Mouse (Mus musculus) CH12.LX (cell line): Measurements from ENCODE around the gene Hist1h2ab. TPM values are rescaled to one million over a fixed set of nuclear protein-coding genes. Genes with fewer than 3 reads are reported as not detected.

Experiments used
- DNase-seq: peaks from one replicate; pipeline ENCODE4 v3.0.0-alpha.2; 2013; ENCODE audit errors: extremely low read depth
- H3K27ac ChIP-seq: 2 replicates; pipeline ENCODE4 v1.5.1; 2012; ENCODE audit warnings: low read depth, mild to moderate bottlenecking, control low read depth, moderate library complexity; ENCODE audit not compliant: insufficient read depth
- H3K27me3 ChIP-seq: replicated peaks from 2 replicates; pipeline ENCODE3; 2012; ENCODE audit warnings: inconsistent platforms
- H3K36me3 ChIP-seq, 2 experiments: replicated peaks in 1 of 2; 2 replicates each; pipeline versions ENCODE3 to v1.6.1; 2012; ENCODE audit warnings: inconsistent platforms in 1 of 2, low read length in 1 of 2, mild to moderate bottlenecking in 1 of 2, mixed read lengths in 1 of 2, moderate library complexity in 1 of 2; ENCODE audit not compliant: control insufficient read depth in 1 of 2, insufficient read depth in 1 of 2
- H3K4me1 ChIP-seq, 2 experiments: 2 replicates each; pipeline ENCODE4 v1.6.1; 2012; ENCODE audit warnings: inconsistent platforms in 1 of 2, moderate library complexity in 1 of 2; ENCODE audit not compliant: insufficient read depth in 2 of 2, control insufficient read depth in 1 of 2
- H3K4me2 ChIP-seq: 2 replicates; pipeline ENCODE4 v1.6.1; 2012; ENCODE audit warnings: low read depth, mild to moderate bottlenecking, control low read depth; ENCODE audit not compliant: poor library complexity, insufficient read depth, severe bottlenecking
- H3K4me3 ChIP-seq, 3 experiments: fragments of 150-350 bp in 1 of 3; sonication (generic) in 1 of 3; replicated peaks in 1 of 3; 2 replicates each; pipeline versions ENCODE3 to v1.5.1; 2011 to 2012; ENCODE audit warnings: low read depth in 2 of 3, low read length in 2 of 3, mild to moderate bottlenecking in 2 of 3, moderate library complexity in 2 of 3, control low read depth in 1 of 3, improper control_type of control experiment in 1 of 3, inconsistent platforms in 1 of 3, mixed read lengths in 1 of 3; ENCODE audit not compliant: poor library complexity in 1 of 3
- H3K79me2 ChIP-seq: replicated peaks from 2 replicates; pipeline ENCODE4 v1.6.1; 2012; ENCODE audit warnings: mild to moderate bottlenecking, moderate library complexity; ENCODE audit not compliant: control insufficient read depth, poor library complexity, insufficient read depth, severe bottlenecking; ENCODE audit errors: extremely low read depth
- H3K9ac ChIP-seq: 2 replicates; pipeline ENCODE4 v1.6.1; 2012; ENCODE audit warnings: low read depth, mild to moderate bottlenecking, control low read depth, moderate library complexity; ENCODE audit not compliant: insufficient read depth
- H3K9me3 ChIP-seq: replicated peaks from 2 replicates; pipeline ENCODE3; 2012; ENCODE audit warnings: low read length, inconsistent platforms, mixed read lengths
- CHD1 ChIP-seq: IDR thresholded peaks from 2 replicates; pipeline ENCODE4 v1.6.1; 2012; ENCODE audit warnings: low read depth, low read length, improper control_type of control experiment, inconsistent platforms
- CHD2 ChIP-seq: IDR thresholded peaks from 2 replicates; pipeline ENCODE4 v1.6.1; 2011; ENCODE audit warnings: low read length, improper control_type of control experiment
- CTCF ChIP-seq, 2 experiments: IDR thresholded peaks in 1 of 2; conservative IDR thresholded peaks in 1 of 2; 2 replicates each; pipeline ENCODE4 v1.5.1; 2011 to 2012; ENCODE audit warnings: low read depth in 2 of 2, low read length in 2 of 2, improper control_type of control experiment in 1 of 2, inconsistent platforms in 1 of 2, mild to moderate bottlenecking in 1 of 2, moderate library complexity in 1 of 2
- ELF1 ChIP-seq: IDR thresholded peaks from 2 replicates; pipeline ENCODE4 v1.6.1; 2014; ENCODE audit warnings: low read depth, mild to moderate bottlenecking, inconsistent platforms, low read length, improper control_type of control experiment
- GABPA ChIP-seq: IDR thresholded peaks from 2 replicates; pipeline ENCODE4 v1.6.1; 2012; ENCODE audit warnings: low read depth, low read length, improper control_type of control experiment, inconsistent platforms; ENCODE audit not compliant: insufficient replicate concordance
- JUND ChIP-seq: conservative IDR thresholded peaks from 2 replicates; pipeline ENCODE4 v1.6.1; 2011; ENCODE audit warnings: low read depth, low read length, improper control_type of control experiment
- KAT2A ChIP-seq: IDR thresholded peaks from 2 replicates; pipeline ENCODE4 v1.6.1; 2012; ENCODE audit warnings: low read length, improper control_type of control experiment, inconsistent platforms; ENCODE audit not compliant: insufficient replicate concordance
- MAX ChIP-seq: IDR thresholded peaks from 2 replicates; pipeline ENCODE4 v1.6.1; 2011; ENCODE audit warnings: low read length, improper control_type of control experiment
- MEF2A ChIP-seq: IDR thresholded peaks from 2 replicates; pipeline ENCODE4 v1.6.1; 2014; ENCODE audit warnings: low read depth, mild to moderate bottlenecking, inconsistent platforms, low read length, improper control_type of control experiment, borderline replicate concordance
- MXI1 ChIP-seq: IDR thresholded peaks from 2 replicates; pipeline ENCODE4 v1.6.1; 2011; ENCODE audit warnings: mild to moderate bottlenecking, low read depth, low read length, improper control_type of control experiment
- NELFE ChIP-seq: IDR thresholded peaks from 2 replicates; pipeline ENCODE4 v1.6.1; 2011; ENCODE audit warnings: low read depth, low read length, improper control_type of control experiment
- NRF1 ChIP-seq: IDR thresholded peaks from 2 replicates; pipeline ENCODE4 v1.6.1; 2014; ENCODE audit warnings: low read depth, mild to moderate bottlenecking, inconsistent platforms, low read length, improper control_type of control experiment, moderate library complexity
- RAD21 ChIP-seq: IDR thresholded peaks from 2 replicates; pipeline ENCODE4 v1.6.1; 2011; ENCODE audit warnings: low read depth, mild to moderate bottlenecking, low read length, improper control_type of control experiment, moderate library complexity
- RCOR1 ChIP-seq: conservative IDR thresholded peaks from 2 replicates; pipeline ENCODE4 v1.6.1; 2012; ENCODE audit warnings: low read depth, mild to moderate bottlenecking, inconsistent platforms, low read length, improper control_type of control experiment
- SIN3A ChIP-seq: IDR thresholded peaks from 2 replicates; pipeline ENCODE4 v1.6.1; 2012; ENCODE audit warnings: low read length, improper control_type of control experiment, inconsistent platforms
- SMC3 ChIP-seq: IDR thresholded peaks from 2 replicates; pipeline ENCODE4 v1.6.1; 2011; ENCODE audit warnings: low read depth, low read length, improper control_type of control experiment
- TCF12 ChIP-seq: IDR thresholded peaks from 2 replicates; pipeline ENCODE4 v1.6.1; 2014; ENCODE audit warnings: low read depth, mild to moderate bottlenecking, inconsistent platforms, low read length, improper control_type of control experiment
- USF1 ChIP-seq: IDR thresholded peaks from 2 replicates; pipeline ENCODE4 v1.6.1; 2014; ENCODE audit warnings: low read depth, mild to moderate bottlenecking, inconsistent platforms, low read length, improper control_type of control experiment
- ZC3H11A ChIP-seq: IDR thresholded peaks from 2 replicates; pipeline ENCODE4 v1.6.1; 2012; ENCODE audit warnings: low read depth, mild to moderate bottlenecking, inconsistent platforms, low read length, improper control_type of control experiment
- dilution Hi-C: fragments of 300-500 bp; cut with MboI; formaldehyde crosslinking; loops from 2 replicates; pipeline ENCODE4 v1.14.3; 2020; ENCODE audit warnings: low sequenced_read_pairs; ENCODE audit not compliant: extremely low pct_unique_long_range_greater_than_20kb, extremely low pct_ligation_motif_present
- in situ Hi-C: fragments of 300-500 bp; cut with MboI; formaldehyde crosslinking; loops from 3 replicates; pipeline ENCODE4 v1.14.3; 2019; ENCODE audit warnings: low sequenced_read_pairs, low pct_ligation_motif_present, low pct_unique_long_range_greater_than_20kb, mixed read lengths
- polyA plus RNA-seq: library from polyadenylated mRNA; unstranded; fragments of >175 nt; gene quantifications from 2 replicates; pipeline ENCODE4 v1.2.1, GENCODE M21; 2012; ENCODE audit warnings: low read depth; ENCODE audit not compliant: insufficient read length
- total RNA-seq, 2 experiments: library from RNA; depleted of rRNA; stranded (reverse); fragments of 300-350 nt in 1 of 2; fragments of >200 nt in 1 of 2; gene quantifications; 2 replicates each; pipeline ENCODE4 v1.2.3; 2012 to 2014

Hist1h2ab gene
- total and polyA plus RNA-seq, 3 experiments: 2.9 to 2,243 (median 32.6) TPM

DNA sequence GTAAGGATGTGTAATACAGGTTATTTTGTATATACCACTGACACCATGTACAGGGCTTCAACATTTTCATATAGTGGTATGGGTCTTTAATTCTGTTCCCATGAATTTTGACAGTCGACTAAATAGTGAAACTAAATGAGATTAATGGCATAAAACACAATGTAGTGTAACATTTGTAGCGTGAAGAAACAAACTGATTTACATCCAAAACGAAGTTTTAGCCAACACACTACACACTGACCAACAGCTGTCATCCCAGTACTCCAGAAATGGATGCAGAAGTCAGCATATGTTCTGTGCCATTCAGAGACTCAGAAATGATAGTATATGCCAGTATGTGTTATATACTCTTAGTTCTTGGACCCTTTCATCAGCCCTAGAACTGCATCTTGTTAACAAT, 7.0 kb downstream of the Hist1h2ab start:
- no peaks in the 10 kb centered on the region for H3K36me3 ChIP-seq
- no peaks in the 10 kb centered on the region for H3K79me2 ChIP-seq
- peak overlapping the region; percentile 9; the same call in 1 of the 2 replicates for H3K9ac ChIP-seq
- 0 out of 2 replicates have a peak overlapping the region, but pooled peaks have one; percentile 7 for H3K4me2 ChIP-seq
- H3K27ac ChIP-seq: peak overlapping the region; percentile 42; the same call in 1 of the 2 replicates
- H3K4me1 ChIP-seq: peaks cover 3 to 44% of the 10 kb centered on the region in 2 experiments; a peak in 3 of 4 replicates
- peak overlapping the region in 1 of 3 experiments; percentile 1 for H3K4me3 ChIP-seq
- no peaks in the 10 kb centered on the region for H3K27me3 ChIP-seq
- DNase-seq: no peak
- dilution Hi-C loops: no loop called here
- TF ChIP-seq ELF1 (no peak), ZC3H11A (no peak), MEF2A (no peak), CTCF (conservative IDR thresholded peaks at IDR 0.05 in 1 of 2, IDR thresholded peaks at IDR 0.05 in 1 of 2; ENCODE audit: low read depth in 2 of 2, low read length in 2 of 2) (no peak), SIN3A (no peak), KAT2A (no peak), GABPA (no peak), USF1 (no peak), MAX (no peak), TCF12 (no peak), RCOR1 (no peak)
- no peaks in the 10 kb centered on the region for H3K9me3 ChIP-seq
- in situ Hi-C loops: loop anchor here (25.0 kb wide), 1 partner anchor 1721 kb away; the partner anchor contains the start of genes Hist1h2ag, Hist1h2ah, Hist1h2bj and Hist1h2bk

DNA sequence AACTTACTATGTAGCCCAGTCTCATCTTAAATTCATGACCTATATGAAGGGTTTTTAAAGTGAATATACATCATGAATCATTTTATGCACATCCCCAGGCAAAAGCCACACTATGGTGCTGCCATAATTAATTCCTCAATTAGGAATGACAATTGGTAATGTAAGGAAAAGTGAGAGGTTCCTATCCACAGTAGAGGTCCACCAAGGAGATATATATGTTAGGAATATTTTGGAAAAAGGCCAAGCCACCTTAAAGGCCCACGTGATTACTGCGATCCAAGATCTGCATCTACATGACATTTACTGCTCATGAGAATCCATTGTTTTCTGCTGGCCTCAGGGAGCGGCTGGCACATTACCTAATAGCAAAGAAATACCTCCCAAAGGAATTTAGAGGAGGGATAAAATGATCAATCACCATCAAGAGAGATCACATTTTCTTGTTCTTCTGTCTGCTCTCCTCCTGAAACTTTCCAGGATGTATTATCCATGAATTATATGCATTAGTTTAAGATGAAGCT, 8.4 kb downstream of the Hist1h2ab start:
- dilution Hi-C loops (no loop called here), in situ Hi-C loops (loop anchor here (25.0 kb wide), 1 partner anchor 1722 kb away; the partner anchor contains the start of genes Hist1h2ag, Hist1h2ah, Hist1h2bj and Hist1h2bk)
- no peaks in the 10 kb centered on the region for H3K27me3 ChIP-seq
- DNase-seq: no peak
- H3K4me1 ChIP-seq: peaks cover 3 to 51% of the 10 kb centered on the region in 2 experiments; a peak in 3 of 4 replicates
- peak overlapping the region; percentile 32; the same call in 1 of the 2 replicates for H3K9ac ChIP-seq
- H3K36me3 ChIP-seq: no peaks in the 10 kb centered on the region
- no peaks in the 10 kb centered on the region for H3K79me2 ChIP-seq
- no peak overlapping the region for H3K4me2 ChIP-seq
- TF ChIP-seq SIN3A (no peak), NRF1 (no peak), RAD21 (no peak), SMC3 (no peak), CHD1 (no peak), CTCF (conservative IDR thresholded peaks at IDR 0.05 in 1 of 2, IDR thresholded peaks at IDR 0.05 in 1 of 2; ENCODE audit: low read depth in 2 of 2, low read length in 2 of 2) (no peak), CHD2 (no peak), JUND (no peak), NELFE (no peak), TCF12 (no peak), MXI1 (no peak)
- no peak overlapping the region for H3K4me3 ChIP-seq
- H3K9me3 ChIP-seq: no peaks in the 10 kb centered on the region
- no peak overlapping the region; the same call in 1 of the 2 replicates for H3K27ac ChIP-seq
